Comparison of ENCODE assay signal across 20 mouse cellular contexts in the genomic region with DNA sequence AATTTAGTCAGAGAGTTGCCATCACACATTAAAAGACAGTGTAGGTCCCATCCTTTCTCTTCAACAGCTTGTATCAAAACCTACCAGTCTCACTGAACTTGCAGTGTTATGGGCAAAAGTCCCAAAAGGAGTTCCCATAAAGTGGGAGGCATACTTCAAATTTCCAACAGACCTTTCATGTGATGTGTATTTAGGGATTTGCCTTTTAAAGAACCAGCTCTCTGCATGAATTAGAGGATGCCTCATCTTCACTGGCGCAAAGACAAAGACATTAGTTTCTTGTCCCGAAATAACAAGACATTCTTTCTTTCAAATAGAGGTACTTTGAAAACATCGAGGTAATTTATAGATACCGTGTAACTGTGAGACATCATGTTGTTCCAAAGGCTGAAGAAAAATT. TPM values are rescaled to one million over a fixed set of nuclear protein-coding genes. Genes with fewer than 3 reads are reported as not detected.
A peak's percentile ranks its signal among the peaks of the same experiment; 100 is the strongest.
DNase-seq lines count a peak whose midpoint lies in the region.
"Had no signal": no experiment of that assay in that cellular context is flagged by ENCODE, and none has a peak within 500 bp of the region (broad histone marks: within the 10 kb centered on the region; RNA-seq: fewer than 3 reads in every experiment).

No protein-coding gene starts in this region.

- peak; percentile 15 for DNase-seq in left cerebral cortex, adult 11 months (ENCODE audit: low spot score)
- no peak for DNase-seq in left cerebral cortex, postnatal 4 days
- peak; percentile 22 to 77 for DNase-seq in left cerebral cortex, postnatal 14 days (ENCODE audit: low spot score in 2 of 2)
- DNase-seq in left cerebral cortex, postnatal 10 days (ENCODE audit: extremely low spot score in 1 of 2, low spot score in 2 of 2) = no peak
- peak; percentile 77 for DNase-seq in telencephalon, adult 2 months (ENCODE audit: low read depth, low spot score)
- DNase-seq in spleen, adult 12 weeks (ENCODE audit: low spot score) = no peak
- DNase-seq: adrenal gland, adult 2 months; adrenal gland, postnatal 14 days; cerebellum, adult 11-12 months; cerebellum, adult 8-10 months; cerebellum, postnatal 10 days; cerebellum, postnatal 36 days; embryo, embryonic 11 days; gastrocnemius, postnatal 10 days; gastrocnemius, postnatal 36 days; heart, adult 2 months; heart, postnatal 14 days; heart, postnatal 4 days had no signal

- intact Hi-C loops in left cerebral cortex, postnatal 4 days (cut with DNase I) = no loop called here
- intact Hi-C loops in left cerebral cortex, postnatal 14 days (cut with DNase I) = no loop called here
- intact Hi-C loops in left cerebral cortex, postnatal 10 days (cut with DNase I) = no loop called here

RNA-seq across cellular contexts. Expression of a gene that starts 43.1 kb away (rescaled TPM):
- 10 to 100 TPM; 14.9 to 15.6 TPM for total RNA-seq in left cerebral cortex, postnatal 4 days (2021)
- total RNA-seq in left cerebral cortex, postnatal 14 days (2021) = 10 to 100 TPM; 22.4 to 31.3 TPM
- total RNA-seq in left cerebral cortex, postnatal 10 days (2021) = 10 to 100 TPM; 28.6 to 38.6 TPM
- total RNA-seq: granulocyte monocyte progenitor cell, adult 5-6 weeks; MEL had no signal

Comparison
In these comparisons a context has a peak if more than half of its experiments do, and no peak if none do; other contexts are left out.
1. DNase-seq: peak in left cerebral cortex, adult 11 months (single experiment), left cerebral cortex, postnatal 14 days (2 of 2) and telencephalon, adult 2 months (single experiment); none in left cerebral cortex, postnatal 4 days (single experiment), left cerebral cortex, postnatal 10 days (0 of 2) and spleen, adult 12 weeks (single experiment).